Mouse (Mus musculus): ENCODE measurements around the gene Tmub1. TPM values are rescaled to one million over a fixed set of nuclear protein-coding genes. Genes with fewer than 3 reads are reported as not detected.

Tmub1 gene
- total RNA-seq, 2 experiments from 2014 or later, result 9.2 to 10.9 TPM

DNA sequence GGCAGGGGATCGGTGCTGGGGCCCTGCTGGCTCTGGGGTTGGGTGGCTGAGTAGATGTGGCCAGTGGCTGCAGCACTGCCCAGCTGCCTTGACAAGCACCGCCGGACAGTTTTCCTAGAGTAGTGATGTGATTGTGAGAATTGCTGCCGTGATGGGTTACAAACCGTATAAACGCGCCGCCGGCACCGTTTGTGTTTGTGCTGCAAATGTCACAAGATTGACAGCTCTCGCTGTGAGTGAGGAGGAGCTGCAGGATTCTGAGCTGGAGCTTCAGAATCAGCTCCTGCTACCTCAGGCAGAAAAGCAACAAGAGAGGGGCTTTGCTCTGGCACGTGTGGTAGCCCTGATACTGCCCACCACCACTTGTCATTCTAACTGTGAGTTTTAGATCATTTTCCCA is 19.1 kb upstream of the Tmub1 start:
- intact Hi-C loops (cut with DNase I), result no loop called here
- no peak for DNase-seq

DNA sequence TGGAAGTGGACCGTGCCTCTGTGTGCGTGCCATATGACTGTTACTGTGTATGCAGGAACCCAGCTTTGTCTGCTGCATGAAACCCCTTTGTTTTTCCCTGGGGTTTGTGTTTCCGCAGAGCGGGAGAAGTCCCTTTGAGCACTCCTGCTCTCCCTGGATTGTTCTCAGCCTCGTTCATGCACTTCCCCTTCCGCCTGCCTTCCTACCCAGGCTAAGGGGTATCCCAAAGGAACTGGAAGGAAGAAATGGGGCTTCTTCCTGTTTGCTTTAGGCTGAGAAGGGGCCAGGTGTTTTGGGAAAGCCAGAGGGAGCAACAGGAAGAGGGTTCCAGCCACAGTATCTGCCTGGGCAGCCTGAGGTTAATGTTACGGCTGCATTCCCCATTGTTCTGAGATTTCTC is 8.0 kb upstream of the Tmub1 start:
- DNase-seq, result no peak
- intact Hi-C loops (cut with DNase I), result loop anchor here (2.0 kb wide), 1 partner anchor 13 kb away; no protein-coding TSS in a partner anchor

DNA sequence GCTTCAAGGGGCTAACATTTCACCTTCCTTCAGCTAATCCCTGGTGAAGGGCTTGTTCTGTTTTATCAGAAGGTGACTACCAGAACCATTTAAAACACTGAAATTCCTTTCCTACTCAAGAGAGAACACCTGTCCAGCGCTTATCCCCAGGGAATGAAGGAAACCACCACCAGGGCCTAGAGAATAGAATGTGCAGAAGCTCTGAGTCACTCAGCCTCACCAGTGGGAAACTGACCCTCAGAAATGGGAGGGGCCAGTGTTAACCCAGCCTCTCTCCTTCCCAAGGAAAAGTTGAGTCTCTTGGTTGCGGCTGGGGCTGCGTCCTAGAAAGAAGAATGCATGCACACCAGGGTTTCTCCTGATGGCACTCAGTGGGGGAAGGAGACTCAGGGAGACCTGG is 7.4 kb upstream of the Tmub1 start:
- DNase-seq, result no peak
- intact Hi-C loops (cut with DNase I), result loop anchor here (2.0 kb wide), 1 partner anchor 14 kb away; no protein-coding TSS in a partner anchor

DNA sequence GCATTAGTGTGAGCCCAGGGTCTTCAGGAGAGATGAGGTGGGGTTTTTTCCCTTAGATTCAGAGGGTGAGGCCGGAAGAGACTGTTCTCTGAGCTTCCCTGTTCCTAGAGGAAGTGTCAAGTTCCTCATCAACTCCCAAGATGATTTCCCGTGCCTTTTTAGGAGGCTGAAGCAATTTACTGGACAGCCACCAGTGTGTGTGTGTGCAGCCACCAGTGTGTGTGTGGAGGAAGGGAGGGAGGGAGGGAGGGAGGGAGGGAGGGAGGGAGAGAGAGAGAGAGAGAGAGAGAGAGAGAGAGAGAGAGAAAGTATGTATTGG is 6.3 kb upstream of the Tmub1 start:
- intact Hi-C loops (cut with DNase I), result loop anchor here (2.0 to 5.0 kb wide), 2 partner anchors 15 to 37 kb away; no protein-coding TSS in a partner anchor

DNA sequence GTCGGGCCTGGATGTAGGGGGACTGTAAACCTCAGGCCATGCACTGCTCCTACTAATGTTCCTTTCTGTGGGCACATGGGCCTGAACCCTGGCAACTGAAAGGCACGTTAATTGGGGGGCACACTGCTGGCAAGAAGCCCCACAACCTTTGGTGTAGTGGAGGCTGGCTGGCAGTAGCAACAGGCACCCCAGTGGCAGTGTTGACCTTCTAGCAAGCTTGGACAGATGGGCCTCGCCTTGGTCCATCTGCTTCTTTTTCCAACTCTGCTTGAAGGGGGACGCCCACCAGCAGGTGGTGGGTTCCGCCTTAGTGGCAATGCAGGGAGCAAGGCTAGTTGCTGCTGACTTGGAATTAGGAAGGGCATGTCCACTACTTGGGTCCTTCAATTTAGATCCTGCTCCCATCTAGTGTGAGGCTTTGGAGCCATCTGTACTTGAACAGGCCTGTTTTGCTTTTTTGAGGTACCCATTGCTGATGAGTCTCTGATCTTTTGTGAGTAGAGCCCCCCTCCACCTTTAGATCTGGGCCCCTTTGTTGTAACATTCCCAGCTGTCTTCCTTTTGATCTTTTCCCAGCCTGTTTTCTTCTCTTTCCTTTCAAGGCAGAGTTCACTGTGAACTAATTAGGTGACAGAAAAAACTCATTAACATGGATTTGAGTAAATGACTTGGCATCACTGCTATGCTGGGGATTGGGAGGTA is 5.8 kb upstream of the Tmub1 start:
- no peak for DNase-seq
- intact Hi-C loops (cut with DNase I), result loop anchor here (5.0 kb wide), 1 partner anchor 36 kb away; no protein-coding TSS in a partner anchor

More for the DNA sequence above, 6.3 kb upstream of the Tmub1 start:
- DNase-seq, result no peak

DNA sequence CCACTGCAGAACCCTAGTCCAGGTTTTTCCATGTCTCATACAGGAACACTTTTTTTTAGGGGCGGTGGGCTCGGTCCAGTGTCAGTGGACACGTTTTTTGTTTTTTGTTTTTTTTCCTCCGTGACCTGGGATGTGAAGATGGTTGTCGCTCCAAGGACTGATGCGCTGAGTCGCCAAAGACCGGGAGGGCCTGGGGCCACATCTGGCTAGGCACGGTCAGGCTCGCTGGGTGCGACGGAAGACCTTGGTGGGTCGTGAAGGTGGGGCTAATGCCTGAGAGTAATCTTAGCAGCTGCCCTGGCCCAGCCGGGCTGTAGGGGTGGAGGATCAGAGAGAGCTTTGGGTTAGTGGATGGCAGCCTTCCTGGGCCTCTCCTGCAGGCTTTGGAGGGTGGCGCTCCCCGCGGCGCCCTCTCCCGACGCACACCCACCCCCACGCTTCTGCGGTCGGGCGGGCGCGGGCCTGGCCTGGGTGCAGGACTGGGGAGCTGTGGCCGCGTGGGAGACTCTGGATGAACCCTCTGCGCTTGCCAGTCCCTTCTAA is 5.1 kb upstream of the Tmub1 start:
- intact Hi-C loops (cut with DNase I), result loop anchor here (5.0 kb wide), 1 partner anchor 35 kb away; no protein-coding TSS in a partner anchor
- DNase-seq, result peak; percentile 34 to 55

DNA sequence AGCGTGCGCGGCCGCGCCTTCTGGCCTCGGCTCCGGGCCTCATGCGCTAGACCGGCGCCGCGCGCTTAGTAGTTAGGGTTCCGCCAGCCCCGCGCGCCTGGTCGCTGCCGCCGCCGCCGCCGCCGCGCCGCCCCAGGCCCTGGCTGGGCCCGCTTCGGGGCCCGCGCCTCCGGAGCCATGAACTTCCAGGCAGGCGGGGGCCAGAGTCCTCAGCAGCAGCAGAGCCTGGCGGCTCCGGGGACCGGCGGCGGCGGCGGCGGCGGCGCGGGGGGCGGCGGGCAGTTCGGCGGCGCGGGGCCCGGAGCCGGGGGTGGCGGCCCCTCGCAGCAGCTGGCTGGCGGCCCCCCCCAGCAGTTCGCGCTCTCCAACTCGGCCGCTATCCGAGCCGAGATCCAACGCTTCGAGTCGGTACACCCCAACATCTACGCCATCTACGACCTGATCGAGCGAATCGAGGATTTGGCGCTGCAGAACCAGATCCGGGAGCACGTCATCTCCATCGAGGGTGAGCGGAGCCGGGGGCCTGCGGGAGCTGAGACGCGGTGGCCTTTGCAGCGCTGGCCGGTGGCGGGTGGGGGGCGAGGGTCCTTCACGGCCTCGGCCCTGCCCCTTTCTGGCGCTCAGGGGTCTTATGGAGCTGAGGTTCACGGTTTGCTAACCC is 4.5 kb upstream of the Tmub1 start, which contains the start of gene Agap3:
Gene Agap3, plus strand, starts transcription at position 148 of the 661 bp plus-strand sequence.
- intact Hi-C loops (cut with DNase I), result loop anchor here (5.0 kb wide), 1 partner anchor 35 kb away; no protein-coding TSS in a partner anchor
- peak; percentile 33 to 40 for DNase-seq

DNA sequence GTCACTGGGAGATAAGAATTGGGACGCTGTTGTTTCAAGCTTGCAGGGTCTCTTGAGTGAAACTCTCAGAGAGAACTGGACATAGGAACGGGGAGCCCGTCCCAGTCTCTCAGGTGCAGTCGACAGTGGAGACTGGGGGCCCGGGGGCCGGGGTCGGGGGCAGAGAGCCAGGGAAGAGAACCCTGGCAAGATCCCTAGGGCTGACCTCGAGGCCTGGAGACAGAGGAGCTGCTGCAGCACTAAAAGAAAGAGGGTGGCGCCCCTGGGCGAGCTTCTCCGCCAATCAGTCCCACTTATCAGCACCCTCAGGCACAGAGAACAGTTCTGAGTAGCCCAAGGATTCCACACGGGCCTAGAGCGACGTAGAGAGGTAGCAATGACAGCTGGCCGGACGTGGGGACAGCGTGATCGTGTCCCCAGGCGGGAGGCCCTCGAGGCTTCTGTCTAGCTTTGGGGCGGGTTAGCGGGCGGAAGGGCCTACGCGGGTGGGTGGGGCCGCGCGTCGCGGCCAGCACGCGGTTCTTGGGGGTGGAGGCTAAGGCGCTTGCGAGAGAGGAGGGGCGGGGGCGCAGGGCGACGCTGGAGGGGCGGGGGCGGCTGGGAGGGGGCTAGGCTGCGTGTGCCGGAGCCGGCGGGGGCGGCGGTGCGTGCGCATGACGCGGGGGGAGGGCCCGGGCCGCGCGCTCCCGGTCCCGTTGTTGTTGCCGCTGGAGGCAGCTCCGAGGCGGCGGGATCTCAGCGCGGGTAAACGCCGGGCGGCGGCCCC is 3.8 kb upstream of the Tmub1 start:
- DNase-seq, result peak; percentile 90 to 92
- intact Hi-C loops (cut with DNase I), result loop anchor here (5.0 kb wide), 1 partner anchor 34 kb away; no protein-coding TSS in a partner anchor

DNA sequence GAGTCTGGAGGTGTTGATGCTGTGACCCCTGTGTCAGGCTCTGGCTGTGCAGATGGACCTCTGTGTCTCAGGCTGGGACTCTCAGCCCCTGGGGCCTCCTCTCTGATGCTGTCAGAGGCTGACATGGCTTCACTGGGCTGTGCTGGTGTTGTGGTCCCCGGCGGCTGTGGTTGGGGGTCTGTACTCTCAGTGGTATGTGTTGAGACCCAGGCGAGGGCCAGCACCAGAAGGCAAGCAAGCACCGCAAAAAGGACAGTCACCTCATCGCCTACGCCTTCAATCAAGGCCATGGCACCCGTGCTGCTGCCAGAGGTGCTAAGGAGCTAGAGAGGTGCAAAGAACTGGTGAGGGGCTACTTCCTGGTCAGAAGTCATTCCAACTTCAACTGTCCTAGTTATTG is 1.0 kb downstream of the Tmub1 start:
- DNase-seq, result no peak
- intact Hi-C loops (cut with DNase I), result no loop called here

DNA sequence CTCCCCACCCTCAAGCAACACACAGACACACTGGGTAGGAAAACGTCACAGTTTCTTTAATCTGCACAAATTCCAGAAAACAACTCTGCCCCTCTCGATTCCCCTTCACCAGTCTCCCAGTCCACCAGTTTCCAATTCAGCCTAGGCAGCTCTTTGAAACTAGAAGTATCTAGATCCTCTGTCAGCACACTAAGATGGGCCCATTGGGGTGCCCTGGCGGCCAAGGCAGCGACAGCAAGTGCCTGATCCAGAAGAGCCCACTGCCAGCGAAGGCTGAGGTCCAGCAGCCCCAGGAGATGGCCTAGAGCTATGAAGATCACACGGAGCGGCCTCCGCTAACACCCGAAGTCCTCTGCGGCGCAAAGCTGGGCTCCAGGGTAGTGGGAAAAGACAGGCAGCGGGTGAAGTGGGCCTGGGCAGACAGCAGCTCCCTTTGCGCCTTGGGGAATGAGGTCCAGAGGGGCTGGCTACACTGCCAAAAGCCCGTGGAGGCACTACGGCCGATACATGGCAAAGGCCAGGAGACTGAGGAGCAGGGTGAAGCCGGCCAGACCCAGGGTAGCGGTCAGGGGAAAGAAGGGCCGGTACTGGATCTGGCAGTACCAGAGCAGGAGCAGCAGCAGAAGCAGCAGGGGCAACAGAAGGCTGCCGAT is 2.1 kb downstream of the Tmub1 start:
- intact Hi-C loops (cut with DNase I), result no loop called here
- DNase-seq, result no peak

DNA sequence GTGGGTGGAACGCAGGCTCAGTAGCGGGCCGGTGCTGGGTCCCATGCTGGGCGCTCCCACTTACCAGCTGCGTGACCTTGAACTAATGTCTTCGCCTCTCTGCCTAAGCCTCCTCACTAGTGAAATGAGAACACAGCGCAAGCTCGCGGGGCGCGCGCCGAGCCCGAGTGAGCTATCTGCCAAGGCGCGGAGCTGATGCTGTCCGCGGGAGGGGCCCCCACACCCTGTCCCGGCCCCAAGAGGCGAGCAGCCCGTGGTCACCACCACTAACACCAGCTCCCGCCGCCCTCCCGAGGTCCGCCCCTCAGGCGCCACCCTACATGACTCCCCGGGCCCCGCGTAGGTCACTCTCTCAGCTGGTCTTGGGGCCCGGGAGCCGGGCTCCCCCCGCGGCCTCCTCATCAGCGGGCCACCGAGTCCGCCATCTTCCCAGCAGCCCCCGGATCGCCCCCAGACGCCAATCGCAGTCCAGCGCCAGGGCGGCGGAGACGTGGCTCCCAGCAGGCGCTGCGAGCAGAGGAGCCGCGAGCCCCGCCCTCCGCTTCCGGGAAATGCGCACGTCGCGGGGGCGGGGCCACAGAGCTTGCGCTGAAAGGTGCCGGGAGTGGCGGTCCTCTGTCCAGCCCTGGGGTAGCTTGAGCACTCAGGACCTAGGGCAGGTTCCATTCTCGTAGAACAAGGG is 2.8 kb downstream of the Tmub1 start, which contains the start of gene Fastk:
Gene Fastk, minus strand, starts transcription at position 542 of the 682 bp plus-strand sequence.
- peak; percentile 96 for DNase-seq
- intact Hi-C loops (cut with DNase I), result no loop called here

DNA sequence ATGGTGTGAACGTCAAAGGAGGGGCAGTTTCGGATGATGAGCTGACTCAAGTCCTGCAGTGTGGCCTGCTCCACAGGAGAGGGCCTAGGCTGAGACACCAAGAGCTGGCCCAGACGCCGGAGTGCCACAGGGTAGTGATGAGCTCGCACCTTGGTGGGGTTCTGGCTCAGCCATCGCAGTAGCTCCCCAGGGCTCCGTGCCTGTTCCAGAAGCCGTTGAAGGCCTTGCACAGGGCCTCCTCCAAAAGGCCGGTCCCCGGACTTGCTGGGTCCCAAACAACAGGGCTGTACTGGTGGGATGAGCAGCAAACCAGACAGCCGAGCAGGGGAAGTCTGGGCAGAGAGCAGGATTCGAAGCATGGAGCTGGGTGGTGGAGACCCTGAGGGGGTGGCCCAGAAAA is 3.7 kb downstream of the Tmub1 start:
- DNase-seq, result no peak
- intact Hi-C loops (cut with DNase I), result loop anchor here (2.0 kb wide), 1 partner anchor 17 kb away; no protein-coding TSS in a partner anchor

DNA sequence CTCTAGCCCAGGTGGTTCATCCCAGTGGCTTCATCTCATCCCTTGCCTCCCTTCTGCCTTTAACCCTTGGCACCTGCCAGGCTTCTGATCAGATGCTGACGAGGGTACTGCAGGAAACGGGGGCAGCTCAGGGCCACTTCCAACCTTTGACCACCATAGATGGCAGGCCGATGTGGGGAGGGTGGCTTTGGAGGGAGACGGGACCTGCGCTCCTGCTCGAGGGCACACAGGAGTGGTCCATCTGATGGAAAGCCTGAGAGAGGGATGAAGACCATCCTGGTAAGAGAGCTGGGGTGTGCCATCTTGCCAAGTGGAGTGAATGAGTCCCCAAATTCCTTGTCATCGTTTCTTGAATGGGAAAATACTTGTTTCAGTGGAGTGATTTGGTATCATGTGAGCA is 4.5 kb downstream of the Tmub1 start:
- intact Hi-C loops (cut with DNase I), result loop anchor here (2.0 kb wide), 1 partner anchor 16 kb away; no protein-coding TSS in a partner anchor
- DNase-seq, result no peak

DNA sequence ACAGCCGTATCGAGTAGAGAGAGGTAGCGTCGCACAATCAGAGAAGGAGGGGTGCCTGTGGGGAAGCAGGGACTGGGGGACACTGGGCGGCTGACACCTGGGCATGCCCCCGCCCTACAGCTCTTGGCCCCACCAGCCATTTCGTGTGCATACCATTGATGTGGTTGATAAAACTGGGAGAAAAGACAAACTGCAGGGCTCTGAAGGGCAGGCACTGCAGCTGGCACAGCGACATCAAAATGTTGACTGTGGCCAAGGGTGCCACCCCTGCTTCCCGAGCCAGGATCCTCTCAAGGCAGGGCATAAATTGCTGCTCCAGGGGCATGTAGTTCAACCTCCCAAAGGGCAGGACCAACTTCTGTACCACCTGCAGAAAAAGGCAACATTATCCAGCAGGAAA is 5.6 kb downstream of the Tmub1 start:
- intact Hi-C loops (cut with DNase I), result loop anchor here (2.0 kb wide), 1 partner anchor 15 kb away; no protein-coding TSS in a partner anchor
- no peak for DNase-seq

DNA sequence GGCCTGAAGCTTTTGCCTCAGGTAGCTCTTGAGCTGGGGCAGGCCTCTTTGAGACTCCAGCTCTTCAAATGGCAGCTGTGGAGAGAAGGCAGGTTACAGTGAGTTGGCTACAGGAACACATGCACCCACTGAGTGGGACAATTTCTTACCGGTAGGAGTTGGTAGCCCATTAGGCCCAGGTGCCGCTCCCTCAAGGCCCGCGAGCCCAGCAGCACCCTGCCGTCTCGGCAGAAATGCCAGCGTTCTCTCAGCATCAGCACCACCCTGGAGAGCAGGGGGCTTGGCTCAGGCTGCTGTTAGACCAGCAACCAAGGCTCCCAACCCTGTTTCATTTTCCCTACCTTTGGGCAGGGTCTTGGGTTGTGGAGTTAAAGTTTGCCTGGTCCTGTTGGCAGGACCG is 6.5 kb downstream of the Tmub1 start:
- DNase-seq, result no peak
- intact Hi-C loops (cut with DNase I), result no loop called here

DNA sequence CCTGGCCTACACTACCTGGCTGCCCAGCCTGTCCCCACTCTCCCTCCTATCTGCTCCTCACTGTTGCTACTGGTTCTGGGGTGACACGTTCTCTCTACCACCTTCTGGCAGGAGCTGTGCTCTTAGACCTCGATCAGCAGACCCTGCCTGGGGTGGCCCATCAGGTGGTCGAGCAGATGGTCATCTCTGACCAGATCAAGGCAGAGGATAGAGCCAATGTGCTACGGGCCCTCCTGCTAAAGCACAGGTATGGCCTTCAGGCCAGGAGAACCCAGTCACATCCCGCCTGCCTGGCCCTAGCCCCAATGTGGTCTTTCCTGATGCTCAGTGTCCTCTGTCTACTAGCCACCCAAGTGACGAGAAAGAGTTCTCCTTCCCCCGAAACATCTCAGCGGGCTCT is 13.7 kb downstream of the Tmub1 start:
- intact Hi-C loops (cut with DNase I), result no loop called here
- DNase-seq, result no peak

DNA sequence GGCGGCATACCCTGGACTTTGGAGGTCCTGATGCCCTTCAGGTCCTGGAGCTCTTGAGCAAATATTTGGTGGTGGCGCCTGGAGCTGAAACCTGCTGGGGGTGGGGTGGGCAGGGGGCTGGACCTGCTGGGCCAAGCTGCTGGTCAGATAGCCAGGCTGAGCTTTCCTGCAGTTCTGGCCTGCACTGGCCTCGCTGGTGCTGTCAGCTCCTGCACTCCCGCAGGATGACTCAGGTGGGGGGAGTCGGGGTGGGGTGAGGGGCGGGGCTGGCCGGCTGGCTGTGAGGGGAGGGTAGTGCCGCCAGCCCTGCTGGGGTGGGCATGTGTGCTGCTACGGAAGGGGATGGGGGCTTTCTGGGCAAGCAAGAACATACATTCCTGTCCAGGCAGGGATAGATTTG is 19.1 kb downstream of the Tmub1 start:
- intact Hi-C loops (cut with DNase I), result no loop called here
- no peak for DNase-seq

DNA sequence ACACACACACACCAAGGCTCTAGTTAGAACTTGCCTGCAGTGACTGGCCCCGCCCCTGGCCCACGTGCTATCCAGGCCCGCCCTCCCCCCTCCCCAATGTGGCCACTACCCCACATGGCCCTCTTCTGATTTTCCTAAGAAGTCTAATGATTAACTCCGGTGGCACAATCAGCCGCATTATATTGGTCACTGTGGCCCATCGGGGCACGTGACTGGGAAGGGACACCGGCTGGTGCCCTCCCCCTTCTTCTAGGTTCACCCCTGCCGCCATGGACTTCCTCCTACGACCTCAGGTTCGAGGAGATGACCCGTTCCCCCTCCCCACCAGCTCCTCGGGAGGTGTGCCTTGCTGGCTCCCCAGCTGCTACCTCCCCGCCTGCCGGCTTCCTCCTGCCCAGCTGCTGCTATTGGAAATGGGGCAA is 19.7 kb downstream of the Tmub1 start:
- DNase-seq, result no peak
- intact Hi-C loops (cut with DNase I), result loop anchor here (2.0 kb wide), 1 partner anchor 15 kb away; no protein-coding TSS in a partner anchor

DNA sequence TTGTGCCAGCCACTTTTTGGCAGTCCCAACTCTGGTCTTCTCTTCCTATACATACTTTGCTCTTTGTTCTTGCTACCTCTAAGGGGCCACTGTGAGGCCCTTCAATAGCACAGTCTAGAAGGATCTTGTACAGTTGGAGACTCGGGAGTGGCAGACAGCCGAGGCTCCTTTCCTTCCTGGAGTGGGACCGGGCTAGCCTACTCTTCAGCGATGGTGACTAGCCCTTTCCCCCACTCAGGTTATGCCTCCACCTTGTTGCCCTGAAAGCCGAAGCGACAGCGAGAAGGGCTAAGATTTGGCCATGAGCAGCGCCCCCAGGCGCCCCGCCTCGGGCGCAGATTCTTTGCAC is 20.4 kb downstream of the Tmub1 start:
- intact Hi-C loops (cut with DNase I), result loop anchor here (2.0 kb wide), 1 partner anchor 16 kb away; no protein-coding TSS in a partner anchor
- DNase-seq, result no peak
